Mouse (Mus musculus) liver (tissue): ENCODE data around the gene Iqgap1.

ENCODE experiments used
- DNase-seq: peaks from one replicate; pipeline ENCODE4 v3.0.0-alpha.2; 2020; ENCODE audit warnings: mixed read lengths

The Iqgap1 gene

GRCm38 (mm10) chr7:80802412-80803160 is 23.2 kb downstream of the Iqgap1 start:
- peak; percentile 72 for DNase-seq

GRCm38 (mm10) chr7:80799307-80799706 is 26.5 kb downstream of the Iqgap1 start:
- DNase-seq, result no peak

- no peak for DNase-seq
Measured at GRCm38 (mm10) chr7:80796805-80797567, 28.8 kb downstream of the Iqgap1 start.

GRCm38 (mm10) chr7:80796258-80796657 is 29.5 kb downstream of the Iqgap1 start:
- no peak for DNase-seq

GRCm38 (mm10) chr7:80789534-80789933 is 36.2 kb downstream of the Iqgap1 start:
- DNase-seq, result no peak

GRCm38 (mm10) chr7:80789061-80789460 is 36.7 kb downstream of the Iqgap1 start:
- no peak for DNase-seq

GRCm38 (mm10) chr7:80788002-80788401 is 37.8 kb downstream of the Iqgap1 start:
- DNase-seq, result no peak

- DNase-seq, result no peak
Measured at GRCm38 (mm10) chr7:80786746-80787145, 39.0 kb downstream of the Iqgap1 start.

GRCm38 (mm10) chr7:80783841-80784240 is 41.9 kb downstream of the Iqgap1 start:
- DNase-seq, result no peak

- peak; percentile 41 for DNase-seq
Measured at GRCm38 (mm10) chr7:80782155-80783109, 43.3 kb downstream of the Iqgap1 start.

- no peak for DNase-seq
Measured at GRCm38 (mm10) chr7:80781444-80782120, 44.2 kb downstream of the Iqgap1 start.

GRCm38 (mm10) chr7:80778958-80779669 is 46.7 kb downstream of the Iqgap1 start:
- peak; percentile 60 for DNase-seq

GRCm38 (mm10) chr7:80778376-80778775 is 47.4 kb downstream of the Iqgap1 start:
- DNase-seq, result no peak

- DNase-seq, result no peak
Measured at GRCm38 (mm10) chr7:80777151-80777550, 48.6 kb downstream of the Iqgap1 start.

- no peak for DNase-seq
Measured at GRCm38 (mm10) chr7:80776090-80776489, 49.7 kb downstream of the Iqgap1 start.

- DNase-seq, result no peak
Measured at GRCm38 (mm10) chr7:80775448-80775904, 50.3 kb downstream of the Iqgap1 start.

- DNase-seq, result no peak
Measured at GRCm38 (mm10) chr7:80774615-80775447, 50.9 kb downstream of the Iqgap1 start.

GRCm38 (mm10) chr7:80773834-80774614 is 51.8 kb downstream of the Iqgap1 start:
- DNase-seq, result no peak

- DNase-seq, result no peak
Measured at GRCm38 (mm10) chr7:80770466-80770865, 55.3 kb downstream of the Iqgap1 start.

GRCm38 (mm10) chr7:80766861-80767312 is 58.9 kb downstream of the Iqgap1 start:
- no peak for DNase-seq
